Mouse (Mus musculus): ENCODE data around the gene Stxbp1.

- no peak for TF ChIP-seq CTCF (IDR thresholded peaks at IDR 0.05; ENCODE audit: control insufficient read depth, insufficient read depth, low read length)
- no peak for TF ChIP-seq POLR2A (IDR thresholded peaks at IDR 0.05; ENCODE audit: borderline replicate concordance, control insufficient read depth, low read depth, low read length)
Observed at GRCm38 (mm10) chr2:32741273-32742172, 105.5 kb downstream of the Stxbp1 start.
